Mouse (Mus musculus) mature B cell (primary cell): ENCODE results near the gene Sema4f.

Source experiments
- in situ Hi-C: fragments of 300-500 bp; cut with MboI; formaldehyde crosslinking; loops from 2 replicates; pipeline ENCODE4 v1.14.3; 2019

Sema4f gene

GRCm38 (mm10) chr6:82939167-82939912 lies at the start of gene Sema4f:
TSS of gene Sema4f (minus strand) at chr6:82939769.
- in situ Hi-C loops = no loop called here

DNA sequence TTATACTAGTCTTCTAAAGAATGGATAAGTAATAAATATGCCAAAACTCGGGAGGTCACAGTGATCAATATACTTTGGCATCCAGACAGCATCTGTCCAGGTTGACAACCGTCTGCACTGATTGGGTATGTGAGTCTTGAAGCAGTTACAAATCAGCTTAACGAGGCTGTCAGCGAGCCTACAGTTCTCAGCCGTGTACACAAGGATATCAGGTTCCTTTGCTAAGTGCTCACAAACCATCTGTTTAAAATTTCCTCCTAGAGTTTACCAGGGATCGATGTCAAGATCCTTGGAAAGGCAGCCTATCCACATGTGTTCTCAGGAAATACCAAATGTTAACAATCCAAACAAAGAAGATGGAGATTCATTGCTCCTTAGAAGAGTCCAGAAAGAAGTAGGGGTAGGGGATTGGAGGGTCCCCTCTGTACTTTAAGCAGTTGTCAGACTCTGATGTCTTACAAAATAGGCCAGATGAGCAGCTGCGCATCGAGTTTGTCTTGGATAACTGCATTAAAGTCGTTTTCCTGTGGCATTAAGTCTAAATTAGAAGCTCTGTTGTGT lies 47.9 kb upstream of the Sema4f start:
- in situ Hi-C loops = no loop called here

DNA sequence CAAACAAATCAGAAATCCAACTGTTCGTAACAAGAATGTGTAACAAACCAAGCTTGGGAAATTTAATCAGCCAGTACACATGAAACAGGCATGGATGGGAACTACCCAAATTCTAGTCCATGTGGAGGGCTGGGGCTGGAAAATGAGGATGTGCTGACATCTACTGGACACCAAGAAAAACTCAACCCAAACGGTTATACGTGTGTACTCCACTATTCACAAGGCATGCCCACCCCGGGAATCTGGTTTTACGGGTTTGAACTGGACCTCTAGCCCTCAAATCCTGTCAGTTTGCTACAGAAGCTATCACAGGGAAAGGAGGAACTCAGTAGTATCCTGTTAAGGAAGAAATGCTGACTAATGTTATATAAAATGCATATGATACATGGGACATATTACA lies 31.5 kb upstream of the Sema4f start:
- in situ Hi-C loops = no loop called here

DNA sequence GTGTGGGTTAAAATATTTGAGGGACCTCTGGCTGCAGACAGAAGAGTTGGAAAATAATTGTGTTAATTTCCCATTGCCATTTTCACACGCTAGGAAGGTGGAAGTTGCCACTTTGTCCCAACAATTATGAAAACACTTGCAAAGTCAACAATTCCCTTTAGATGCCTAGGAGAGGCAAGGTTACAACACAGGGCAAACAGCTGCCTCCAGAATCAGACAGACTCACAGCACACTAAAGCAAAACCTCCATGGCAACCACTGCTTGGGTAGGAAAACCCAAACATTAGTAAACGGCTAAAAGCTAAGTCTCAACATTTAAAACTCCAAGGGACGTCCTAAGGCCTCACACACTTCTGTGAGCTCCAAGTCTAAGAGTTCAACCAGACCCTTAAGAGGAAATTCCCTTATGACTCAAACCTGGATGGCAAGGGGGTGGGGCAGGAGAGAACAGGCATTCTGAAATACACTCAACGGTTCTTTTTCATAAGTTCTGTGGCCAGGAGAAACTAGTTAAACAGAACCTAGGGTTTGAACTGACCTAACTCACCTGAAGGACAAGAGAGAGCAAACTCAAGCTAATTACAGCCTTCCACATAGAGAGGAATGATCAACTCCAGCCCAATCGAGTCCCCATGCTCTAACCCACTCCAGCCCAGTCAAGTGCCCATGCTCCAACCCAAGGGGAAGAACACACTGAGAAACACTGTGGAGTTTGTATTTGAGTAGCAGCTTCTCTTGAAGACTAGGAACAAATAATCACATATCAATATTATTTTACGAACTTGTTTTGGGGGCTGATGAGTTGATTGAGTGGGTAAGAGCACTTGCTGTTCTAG lies 29.9 kb upstream of the Sema4f start:
- in situ Hi-C loops = no loop called here

DNA sequence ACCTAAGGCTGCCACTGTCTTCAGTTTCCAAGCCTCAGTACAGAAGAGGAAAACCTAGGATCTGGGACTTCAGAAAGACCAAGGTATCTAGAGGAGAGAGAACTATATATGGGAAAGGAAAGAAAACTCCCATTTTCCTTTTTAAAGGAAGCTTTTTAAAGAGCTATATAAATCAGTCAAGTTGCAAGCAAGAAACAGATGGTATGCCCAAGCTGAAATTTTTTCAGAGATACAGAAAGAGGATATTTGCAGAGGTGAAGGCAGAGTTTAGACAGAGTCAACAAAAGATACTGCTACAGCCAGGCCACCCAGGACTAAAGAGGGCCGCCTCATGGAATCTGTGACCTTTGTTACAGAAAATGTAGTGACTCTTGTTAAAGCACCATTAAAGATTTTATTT lies 22.1 kb upstream of the Sema4f start:
- in situ Hi-C loops = no loop called here

DNA sequence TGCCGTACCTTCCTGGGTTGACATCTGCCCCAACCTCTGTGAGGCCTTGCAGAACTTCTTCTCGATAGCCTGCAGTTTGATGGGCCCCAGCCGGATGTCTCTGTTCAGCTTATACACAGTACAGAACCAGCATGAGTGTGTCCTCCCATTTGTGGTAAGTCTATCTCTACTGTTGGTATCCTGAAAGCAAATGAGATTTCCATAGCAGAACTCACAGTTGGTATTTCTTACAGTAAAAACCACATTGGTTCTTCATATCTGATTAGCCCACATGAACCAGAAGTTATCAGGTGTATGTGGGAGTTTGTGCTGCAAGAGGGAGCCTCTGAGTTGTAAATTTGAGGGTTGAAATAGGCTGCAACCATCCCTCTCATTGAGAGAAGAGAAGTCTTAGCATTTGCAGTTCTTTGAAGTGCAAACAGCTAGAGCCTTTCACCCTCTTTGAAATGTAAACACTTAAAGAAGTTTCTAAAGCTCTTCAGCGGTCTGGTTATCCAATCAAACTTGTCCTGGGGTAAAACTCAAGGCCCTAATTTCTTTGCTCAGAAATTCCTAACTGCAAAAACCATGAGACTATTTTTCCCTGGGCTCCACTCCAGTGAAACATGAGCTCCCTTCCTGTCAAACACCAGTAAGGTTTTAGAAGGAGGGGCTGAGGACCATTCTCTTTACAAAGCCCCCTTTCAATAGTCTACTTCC lies 17.1 kb upstream of the Sema4f start:
- in situ Hi-C loops = no loop called here

DNA sequence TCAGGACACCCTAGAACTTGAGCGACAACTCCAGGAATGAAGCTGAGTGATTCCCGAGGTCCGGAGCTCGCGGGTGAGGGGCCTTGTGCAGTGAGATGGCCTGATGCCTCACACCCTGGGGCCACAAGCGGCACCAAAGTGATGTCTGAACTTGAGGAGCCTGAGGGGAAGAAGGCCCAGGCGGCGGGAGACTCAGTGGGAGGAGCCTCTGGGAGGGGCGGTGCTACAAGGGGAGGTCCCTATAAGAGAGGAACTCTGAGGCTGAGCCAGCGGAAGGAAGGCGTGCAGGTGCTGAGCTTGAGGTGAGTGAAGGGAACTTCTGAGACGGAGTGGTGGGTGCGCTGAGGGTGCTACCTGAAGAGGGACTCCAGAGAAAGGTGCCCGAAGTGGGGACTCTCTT lies 7.1 kb upstream of the Sema4f start, which contains the start of gene M1ap:
M1ap (plus strand) TSS at position 252 of the 400 bp plus-strand sequence.
- in situ Hi-C loops = no loop called here

GRCm38 (mm10) chr6:82945750-82946149 lies 6.2 kb upstream of the Sema4f start:
- in situ Hi-C loops = no loop called here

- in situ Hi-C loops = no loop called here
Measured at GRCm38 (mm10) chr6:82940765-82941164, 1.2 kb upstream of the Sema4f start.

DNA sequence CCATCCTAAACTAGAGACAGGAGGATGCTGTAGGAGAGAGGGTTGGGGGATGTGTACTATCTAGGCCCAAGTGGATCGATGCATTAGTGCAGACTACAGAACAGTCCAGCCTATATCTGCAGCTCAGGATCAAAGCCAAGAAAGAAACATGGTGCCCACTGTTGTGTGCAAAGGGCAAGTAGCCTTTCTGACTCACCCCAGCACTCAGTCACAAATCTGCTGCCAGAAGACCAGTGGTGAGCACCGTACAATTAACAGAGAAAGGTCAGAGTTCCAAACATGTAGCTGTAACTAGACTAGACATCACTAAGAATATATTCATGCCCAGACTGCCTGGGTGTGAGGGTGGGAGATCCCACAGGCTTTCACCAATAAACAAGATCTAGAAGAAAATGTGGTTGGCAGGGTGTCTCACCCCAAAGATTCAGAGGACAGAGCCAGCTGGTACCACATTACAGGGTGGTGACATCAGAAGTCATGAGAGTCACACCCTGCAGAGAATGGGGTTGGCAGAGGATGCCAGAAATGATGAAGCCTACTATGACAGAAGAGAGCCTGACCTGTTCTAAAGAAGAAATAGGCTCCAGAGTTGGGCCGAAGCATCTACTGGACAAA lies 4.8 kb downstream of the Sema4f start:
- in situ Hi-C loops = no loop called here

GRCm38 (mm10) chr6:82927617-82928016 lies 12.0 kb downstream of the Sema4f start:
- in situ Hi-C loops = no loop called here

- in situ Hi-C loops = no loop called here
Measured at GRCm38 (mm10) chr6:82926528-82926927, 13.0 kb downstream of the Sema4f start.

- in situ Hi-C loops = no loop called here
Measured at GRCm38 (mm10) chr6:82926106-82926505, 13.5 kb downstream of the Sema4f start.

DNA sequence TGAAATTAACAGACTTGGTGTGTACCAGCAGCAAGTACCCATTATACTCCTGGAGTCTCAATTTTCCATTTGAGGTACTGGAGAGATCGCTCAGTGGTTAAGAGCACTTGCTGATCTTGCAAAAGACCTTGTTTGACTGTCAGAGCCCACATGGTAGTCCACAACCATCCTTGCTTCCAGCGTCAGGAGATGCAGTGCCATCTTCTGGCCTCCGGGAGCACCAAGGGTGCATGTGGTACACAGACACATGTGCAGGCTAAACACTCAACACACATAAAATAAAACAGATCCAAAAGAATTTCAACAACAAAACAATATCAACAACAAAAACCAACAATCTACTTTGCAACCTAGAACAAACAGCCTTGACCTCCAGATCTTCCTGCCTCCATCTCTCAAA lies 14.6 kb downstream of the Sema4f start:
- in situ Hi-C loops = no loop called here

GRCm38 (mm10) chr6:82921426-82922224 lies 17.9 kb downstream of the Sema4f start:
- in situ Hi-C loops = no loop called here

DNA sequence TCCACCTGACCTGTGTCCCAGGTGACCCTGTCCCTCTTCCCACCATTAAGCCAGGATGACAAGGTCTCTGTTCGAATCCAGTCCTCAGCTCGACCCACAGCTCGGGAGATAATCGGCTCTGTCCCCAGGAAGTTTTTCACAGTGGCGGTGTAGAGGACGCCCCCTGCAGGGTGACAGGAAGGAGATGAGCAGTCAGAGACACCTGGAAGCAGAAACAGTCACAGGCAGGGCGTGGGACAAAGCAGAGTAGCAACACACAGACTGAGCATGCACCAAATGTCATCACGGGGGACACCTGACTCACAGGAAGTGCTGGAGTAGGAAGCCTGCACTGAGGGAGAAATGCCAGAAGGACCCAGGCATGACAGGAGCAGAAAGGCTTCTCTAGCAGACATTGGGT lies 20.0 kb downstream of the Sema4f start:
- in situ Hi-C loops = no loop called here

- in situ Hi-C loops = no loop called here
Measured at GRCm38 (mm10) chr6:82918371-82918770, 21.2 kb downstream of the Sema4f start.

GRCm38 (mm10) chr6:82917778-82918129 lies 21.8 kb downstream of the Sema4f start:
- in situ Hi-C loops = no loop called here

DNA sequence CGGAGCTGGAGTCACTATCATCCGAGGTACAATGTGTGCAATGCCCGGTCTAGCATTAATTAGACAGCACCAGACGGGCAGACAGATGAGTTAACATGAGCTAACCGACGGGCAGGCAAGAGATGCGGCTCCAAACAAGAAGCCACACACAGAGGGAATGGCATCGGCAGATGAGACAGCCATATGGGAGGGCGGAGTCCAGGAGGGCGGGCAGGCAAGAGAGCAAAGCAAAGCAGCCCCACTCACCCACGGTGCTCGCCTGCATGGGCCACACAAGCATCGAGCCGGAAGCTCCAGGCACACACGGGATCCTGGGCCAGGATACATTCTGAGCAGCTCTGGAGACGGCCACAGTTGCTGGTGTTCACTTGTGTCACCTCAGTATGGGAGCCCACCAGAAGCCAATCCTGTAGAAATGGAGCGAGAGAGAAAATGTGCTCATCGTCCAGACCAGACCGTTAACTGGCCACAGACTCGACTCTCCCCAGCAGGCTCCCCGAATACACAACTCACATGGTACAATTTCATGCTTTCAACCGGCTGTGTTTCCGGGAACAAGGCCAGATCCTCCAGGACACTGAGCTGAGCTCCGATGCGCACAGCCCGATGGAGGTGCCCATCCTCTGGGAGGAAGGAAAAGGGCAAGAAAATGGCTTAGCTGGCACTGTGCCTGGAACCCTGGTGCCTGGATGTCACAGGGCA lies 22.3 kb downstream of the Sema4f start:
- in situ Hi-C loops = no loop called here

GRCm38 (mm10) chr6:82916459-82916858 lies 23.1 kb downstream of the Sema4f start:
- in situ Hi-C loops = no loop called here
